Mouse (Mus musculus): ENCODE results near the gene Tlr4. TPM values are rescaled to one million over a fixed set of nuclear protein-coding genes. Genes with fewer than 3 reads are reported as not detected.

Gene Tlr4
- 0.47 and 0.81 TPM in 2 replicates for polyA plus RNA-seq (2014; fragmentation: Nextera tagmentation; extraction: Ambion mirVana)

- Histone ChIP-seq H3K9ac (replicated peaks; ENCODE audit: low read depth, low read length) (no peak within 1 kb of the TSS), H3K36me3 (ENCODE audit: control insufficient read depth, insufficient read depth, low read length) (no peaks in the 10 kb centered on the region), H3K4me1 (ENCODE audit: control insufficient read depth, insufficient read depth, low read length) (no peaks in the 10 kb centered on the region), H3K4me3 (ENCODE audit: low read depth, low read length) (no peak within 1 kb of the TSS), H3K4me2 (ENCODE audit: low read depth, low read length) (no peak within 1 kb of the TSS; the same call in 1 of the 2 replicates), H3K27ac (ENCODE audit: low read depth, low read length) (no peak within 1 kb of the TSS), H3K9me3 (ENCODE audit: control insufficient read depth, low read length) (no peaks in the 10 kb centered on the region), H3K27me3 (ENCODE audit: control insufficient read depth, insufficient read depth, low read length) (no peaks in the 10 kb centered on the region)
- ATAC-seq (ENCODE audit: low read depth) = no peak
- 74% methylated on average over 11 of the region's 11 CpGs for WGBS
Measured at GRCm38 (mm10) chr4:66827463-66828162, at the start of gene Tlr4. TSS of gene Tlr4 (plus strand) at chr4:66827584.

GRCm38 (mm10) chr4:66794283-66794682 is 33.1 kb upstream of the Tlr4 start:
- 84% methylated on average over 2 of the region's 2 CpGs for WGBS
- H3K27me3 ChIP-seq (ENCODE audit: control insufficient read depth, insufficient read depth, low read length) = no peaks in the 10 kb centered on the region
- no peak for ATAC-seq (ENCODE audit: low read depth)
- no peaks in the 10 kb centered on the region for H3K36me3 ChIP-seq (ENCODE audit: control insufficient read depth, insufficient read depth, low read length)
- no peak overlapping the region for H3K9ac ChIP-seq (replicated peaks; ENCODE audit: low read depth, low read length)
- no peaks in the 10 kb centered on the region for H3K4me1 ChIP-seq (ENCODE audit: control insufficient read depth, insufficient read depth, low read length)
- H3K9me3 ChIP-seq (ENCODE audit: control insufficient read depth, low read length) = no peaks in the 10 kb centered on the region
- no peak overlapping the region for H3K4me3 ChIP-seq (ENCODE audit: low read depth, low read length)
- no peak overlapping the region for H3K27ac ChIP-seq (ENCODE audit: low read depth, low read length)
- H3K4me2 ChIP-seq (ENCODE audit: low read depth, low read length) = no peak overlapping the region

DNA sequence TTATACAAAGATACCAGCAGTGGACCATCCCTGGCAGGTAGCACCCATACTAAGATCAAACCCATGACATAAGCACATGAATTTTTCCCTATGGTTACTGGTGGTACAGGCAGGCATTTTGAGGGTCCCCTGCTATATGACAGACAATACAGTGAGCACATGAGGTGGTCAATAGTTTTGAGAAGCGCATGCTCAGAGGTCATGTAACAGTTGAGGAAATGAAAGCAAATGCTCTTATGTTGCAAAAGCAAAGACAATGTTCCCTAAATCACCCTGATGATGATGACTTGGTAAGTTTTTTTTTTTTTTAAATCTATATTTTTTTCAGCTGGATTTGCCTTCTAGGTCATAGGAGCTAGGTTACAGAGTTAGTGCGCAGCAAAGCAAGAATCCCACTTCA is 30.7 kb upstream of the Tlr4 start:
- Histone ChIP-seq H3K27ac (ENCODE audit: low read depth, low read length) (no peak overlapping the region), H3K4me3 (ENCODE audit: low read depth, low read length) (no peak overlapping the region), H3K9ac (replicated peaks; ENCODE audit: low read depth, low read length) (no peak overlapping the region), H3K4me2 (ENCODE audit: low read depth, low read length) (no peak overlapping the region), H3K4me1 (ENCODE audit: control insufficient read depth, insufficient read depth, low read length) (no peaks in the 10 kb centered on the region), H3K27me3 (ENCODE audit: control insufficient read depth, insufficient read depth, low read length) (no peaks in the 10 kb centered on the region), H3K9me3 (ENCODE audit: control insufficient read depth, low read length) (no peaks in the 10 kb centered on the region), H3K36me3 (ENCODE audit: control insufficient read depth, insufficient read depth, low read length) (no peaks in the 10 kb centered on the region)
- no peak for ATAC-seq (ENCODE audit: low read depth)
- 98% methylated on average over 2 of the region's 2 CpGs for WGBS

DNA sequence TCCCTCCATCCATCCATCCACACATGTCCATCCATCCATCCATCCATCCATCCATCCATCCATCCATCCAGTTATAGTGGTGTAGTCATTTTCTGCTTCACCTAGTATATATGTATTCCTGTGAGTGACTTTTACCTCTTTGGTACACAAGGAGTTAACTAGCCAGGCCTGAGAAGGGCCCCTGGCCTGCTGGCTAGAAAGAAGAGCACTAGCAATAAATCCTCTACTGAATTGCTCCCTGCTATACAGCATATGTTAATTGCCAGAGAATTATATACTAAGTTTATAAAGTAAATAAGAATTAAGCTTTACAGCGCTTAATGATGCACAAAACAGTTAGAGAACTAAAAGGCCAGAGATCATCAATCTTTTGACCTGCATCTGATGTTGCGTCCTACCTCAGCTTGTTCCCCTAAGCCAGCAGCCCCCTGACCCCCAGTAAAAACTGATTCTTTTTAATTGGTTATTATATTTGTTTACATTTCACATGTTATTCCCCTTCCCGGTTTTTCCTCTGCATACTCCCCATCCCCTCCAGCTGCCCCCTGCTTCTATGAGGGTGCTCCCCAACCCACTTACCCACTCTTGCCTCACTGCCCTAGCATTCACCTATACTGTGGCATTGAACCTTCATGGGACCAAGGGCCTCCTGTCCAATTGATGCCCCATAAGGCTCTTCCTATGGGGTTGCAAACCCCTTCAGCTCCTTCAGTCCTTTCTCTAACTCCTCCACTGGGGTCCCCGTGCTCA is 22.7 kb upstream of the Tlr4 start:
- Histone ChIP-seq H3K36me3 (ENCODE audit: control insufficient read depth, insufficient read depth, low read length) (no peaks in the 10 kb centered on the region), H3K4me1 (ENCODE audit: control insufficient read depth, insufficient read depth, low read length) (no peaks in the 10 kb centered on the region), H3K4me3 (ENCODE audit: low read depth, low read length) (no peak overlapping the region), H3K27ac (ENCODE audit: low read depth, low read length) (no peak overlapping the region), H3K27me3 (ENCODE audit: control insufficient read depth, insufficient read depth, low read length) (no peaks in the 10 kb centered on the region), H3K9ac (replicated peaks; ENCODE audit: low read depth, low read length) (no peak overlapping the region), H3K4me2 (ENCODE audit: low read depth, low read length) (no peak overlapping the region), H3K9me3 (ENCODE audit: control insufficient read depth, low read length) (no peaks in the 10 kb centered on the region)
- WGBS = 36% methylated on average over 4 of the region's 4 CpGs
- no peak for ATAC-seq (ENCODE audit: low read depth)

DNA sequence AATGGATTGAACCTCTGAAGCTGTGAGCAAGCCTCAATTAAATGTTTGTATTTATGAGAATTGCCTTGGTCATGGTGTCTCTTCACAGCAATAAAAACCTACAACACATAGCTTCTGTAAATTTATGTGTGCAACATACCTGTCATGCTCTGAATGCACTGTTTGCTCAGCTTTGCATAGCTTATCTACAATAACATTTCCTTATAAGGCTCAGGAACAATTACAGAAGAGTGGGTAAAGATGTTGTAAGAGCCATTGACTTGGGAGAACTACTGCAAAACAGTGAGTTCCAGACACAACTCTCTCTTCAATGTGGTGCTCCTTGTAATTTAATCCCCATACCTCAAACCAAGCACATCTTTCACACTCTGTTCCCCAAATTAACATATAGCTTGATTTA is 21.6 kb upstream of the Tlr4 start:
- ATAC-seq (ENCODE audit: low read depth) = no peak
- Histone ChIP-seq H3K27ac (ENCODE audit: low read depth, low read length) (no peak overlapping the region), H3K4me2 (ENCODE audit: low read depth, low read length) (no peak overlapping the region), H3K9me3 (ENCODE audit: control insufficient read depth, low read length) (no peaks in the 10 kb centered on the region), H3K9ac (replicated peaks; ENCODE audit: low read depth, low read length) (no peak overlapping the region), H3K36me3 (ENCODE audit: control insufficient read depth, insufficient read depth, low read length) (no peaks in the 10 kb centered on the region), H3K4me3 (ENCODE audit: low read depth, low read length) (no peak overlapping the region), H3K27me3 (ENCODE audit: control insufficient read depth, insufficient read depth, low read length) (no peaks in the 10 kb centered on the region), H3K4me1 (ENCODE audit: control insufficient read depth, insufficient read depth, low read length) (no peaks in the 10 kb centered on the region)

- 85% methylated on average over 3 of the region's 3 CpGs for WGBS
- ATAC-seq (ENCODE audit: low read depth) = no peak
Measured at GRCm38 (mm10) chr4:66816364-66817026, 10.9 kb upstream of the Tlr4 start.

DNA sequence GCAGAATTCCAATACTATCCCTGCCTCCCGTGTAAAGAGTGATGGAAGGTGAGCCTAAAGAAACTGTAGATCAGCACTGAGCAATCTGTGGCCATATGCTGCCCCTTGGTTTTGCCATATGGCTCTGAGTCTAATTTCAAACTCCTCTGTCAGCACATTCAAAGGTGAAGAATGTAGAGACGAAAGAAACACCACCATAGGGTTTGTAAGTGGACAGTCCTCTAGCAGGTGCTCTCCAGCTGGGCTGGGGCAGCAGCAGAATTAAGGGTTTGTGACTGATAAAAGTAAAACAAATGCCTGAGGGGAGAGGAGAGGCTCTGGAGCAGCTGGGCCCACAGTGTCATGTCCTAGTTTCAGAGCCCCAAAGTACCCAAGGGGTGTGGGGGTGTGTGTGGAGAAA is 6.2 kb upstream of the Tlr4 start:
- no peaks in the 10 kb centered on the region for H3K4me1 ChIP-seq (ENCODE audit: control insufficient read depth, insufficient read depth, low read length)
- H3K9me3 ChIP-seq (ENCODE audit: control insufficient read depth, low read length) = no peaks in the 10 kb centered on the region
- no peaks in the 10 kb centered on the region for H3K36me3 ChIP-seq (ENCODE audit: control insufficient read depth, insufficient read depth, low read length)
- no peak overlapping the region for H3K4me2 ChIP-seq (ENCODE audit: low read depth, low read length)
- no peak overlapping the region for H3K27ac ChIP-seq (ENCODE audit: low read depth, low read length)
- WGBS = 67% methylated on average over 2 of the region's 2 CpGs
- no peak for ATAC-seq (ENCODE audit: low read depth)
- H3K27me3 ChIP-seq (ENCODE audit: control insufficient read depth, insufficient read depth, low read length) = no peaks in the 10 kb centered on the region
- H3K9ac ChIP-seq (replicated peaks; ENCODE audit: low read depth, low read length) = no peak overlapping the region
- no peak overlapping the region for H3K4me3 ChIP-seq (ENCODE audit: low read depth, low read length)

More at GRCm38 (mm10) chr4:66816364-66817026, 10.9 kb upstream of the Tlr4 start:
- no peak overlapping the region for H3K4me2 ChIP-seq (ENCODE audit: low read depth, low read length)
- no peaks in the 10 kb centered on the region for H3K27me3 ChIP-seq (ENCODE audit: control insufficient read depth, insufficient read depth, low read length)
- H3K9me3 ChIP-seq (ENCODE audit: control insufficient read depth, low read length) = no peaks in the 10 kb centered on the region
- H3K4me3 ChIP-seq (ENCODE audit: low read depth, low read length) = no peak overlapping the region
- H3K9ac ChIP-seq (replicated peaks; ENCODE audit: low read depth, low read length) = no peak overlapping the region
- H3K36me3 ChIP-seq (ENCODE audit: control insufficient read depth, insufficient read depth, low read length) = no peaks in the 10 kb centered on the region
- H3K27ac ChIP-seq (ENCODE audit: low read depth, low read length) = no peak overlapping the region
- no peaks in the 10 kb centered on the region for H3K4me1 ChIP-seq (ENCODE audit: control insufficient read depth, insufficient read depth, low read length)

- no peaks in the 10 kb centered on the region for H3K36me3 ChIP-seq (ENCODE audit: control insufficient read depth, insufficient read depth, low read length)
- H3K4me1 ChIP-seq (ENCODE audit: control insufficient read depth, insufficient read depth, low read length) = no peaks in the 10 kb centered on the region
- 76% methylated on average over 3 of the region's 3 CpGs for WGBS
- H3K27me3 ChIP-seq (ENCODE audit: control insufficient read depth, insufficient read depth, low read length) = no peaks in the 10 kb centered on the region
- no peak overlapping the region for H3K27ac ChIP-seq (ENCODE audit: low read depth, low read length)
- H3K4me3 ChIP-seq (ENCODE audit: low read depth, low read length) = no peak overlapping the region
- no peaks in the 10 kb centered on the region for H3K9me3 ChIP-seq (ENCODE audit: control insufficient read depth, low read length)
- ATAC-seq (ENCODE audit: low read depth) = no peak
- no peak overlapping the region for H3K9ac ChIP-seq (replicated peaks; ENCODE audit: low read depth, low read length)
- no peak overlapping the region for H3K4me2 ChIP-seq (ENCODE audit: low read depth, low read length)
Measured at GRCm38 (mm10) chr4:66821764-66822163, 5.6 kb upstream of the Tlr4 start.

DNA sequence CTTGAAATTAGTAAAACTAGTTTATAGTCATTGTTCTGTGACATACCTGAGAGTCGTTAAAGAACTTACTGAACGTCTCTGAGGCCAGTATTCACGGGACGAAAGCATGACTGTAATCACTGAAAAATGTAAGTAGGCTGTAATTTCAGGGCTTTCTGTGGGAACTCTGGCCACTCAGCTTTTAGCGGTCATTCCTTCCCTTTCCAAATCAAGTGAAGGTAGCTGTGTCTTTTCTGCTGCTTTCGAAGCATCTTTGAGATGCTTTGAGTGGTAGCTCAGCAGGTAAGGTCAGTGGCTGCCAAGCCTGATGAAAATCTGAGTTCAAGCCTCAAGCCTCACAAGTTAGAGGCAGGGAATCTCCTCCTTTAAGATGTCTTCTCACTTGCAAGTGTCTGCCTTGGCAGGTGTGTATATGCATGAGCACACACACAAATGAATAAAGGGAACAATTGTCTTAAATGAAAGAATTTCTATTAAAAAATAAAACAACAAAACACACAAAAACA is 832 bp downstream of the Tlr4 start:
- H3K9ac ChIP-seq (replicated peaks; ENCODE audit: low read depth, low read length) = no peak overlapping the region
- no peak overlapping the region for H3K4me3 ChIP-seq (ENCODE audit: low read depth, low read length)

More for the DNA sequence above, 832 bp downstream of the Tlr4 start:
- 69% methylated on average over 6 of the region's 6 CpGs for WGBS
- no peak overlapping the region; the same call in 1 of the 2 replicates for H3K4me2 ChIP-seq (ENCODE audit: low read depth, low read length)
- no peaks in the 10 kb centered on the region for H3K4me1 ChIP-seq (ENCODE audit: control insufficient read depth, insufficient read depth, low read length)
- H3K36me3 ChIP-seq (ENCODE audit: control insufficient read depth, insufficient read depth, low read length) = no peaks in the 10 kb centered on the region
- H3K27ac ChIP-seq (ENCODE audit: low read depth, low read length) = no peak overlapping the region
- no peaks in the 10 kb centered on the region for H3K27me3 ChIP-seq (ENCODE audit: control insufficient read depth, insufficient read depth, low read length)
- ATAC-seq (ENCODE audit: low read depth) = no peak
- H3K9me3 ChIP-seq (ENCODE audit: control insufficient read depth, low read length) = no peaks in the 10 kb centered on the region

All from neural tube, embryonic 14.5 days (tissue).